Mouse (Mus musculus) embryonic facial prominence, embryonic 10.5 days (tissue): ENCODE results near the gene Nadk. TPM values are rescaled to one million over a fixed set of nuclear protein-coding genes. Genes with fewer than 3 reads are reported as not detected.
A peak's percentile ranks its signal among the peaks of the same experiment; 100 is the strongest.

ENCODE experiments used
- DNase-seq: peaks from one replicate; pipeline ENCODE4 v3.0.0-alpha.2; 2017; ENCODE audit warnings: low spot score
- H3K27ac ChIP-seq: fragments of 300-500 bp; sonication (generic); replicated peaks from 2 replicates; pipeline ENCODE4 v1.5.1; 2016; ENCODE audit warnings: mild to moderate bottlenecking
- H3K27me3 ChIP-seq: fragments of 300-500 bp; sonication (generic); replicated peaks from 2 replicates; pipeline ENCODE4 v1.6.1; 2016; ENCODE audit warnings: low read depth, mild to moderate bottlenecking; ENCODE audit not compliant: poor library complexity, severe bottlenecking
- H3K36me3 ChIP-seq: fragments of 300-500 bp; sonication (generic); replicated peaks from 2 replicates; pipeline ENCODE4 v1.6.1; 2016; ENCODE audit warnings: mild to moderate bottlenecking, moderate library complexity
- H3K4me1 ChIP-seq: fragments of 300-500 bp; sonication (generic); 2 replicates; pipeline ENCODE4 v1.6.1; 2016
- H3K4me3 ChIP-seq: fragments of 300-500 bp; sonication (generic); 2 replicates; pipeline ENCODE4 v1.5.1; 2016; ENCODE audit warnings: mild to moderate bottlenecking, moderate library complexity
- H3K9me3 ChIP-seq: fragments of 300-500 bp; sonication (generic); 2 replicates; pipeline ENCODE4 v1.6.1; 2016; ENCODE audit warnings: mild to moderate bottlenecking
- WGBS: fragments of 180-500 bp; shearing (Covaris S2); methylation state at CpG from one replicate; pipeline ENCODE4 v1.1.7; 2016; 5-methylcytosine and 5-hydroxymethylcytosine counted together
- polyA plus RNA-seq: library from polyadenylated mRNA; unstranded; fragments of >200 nt; fragmentation: Nextera tagmentation; extraction: Ambion mirVana; gene quantifications from 2 replicates; pipeline ENCODE4 v1.2.1, GENCODE M21; 2016

Nadk gene
- polyA plus RNA-seq = 108 and 109 TPM in 2 replicates

GRCm38 (mm10) chr4:155561661-155562442 is at the start of gene Nadk:
TSS of gene Nadk (plus strand) at chr4:155562378.
- DNase-seq = no peak
- peak within 1 kb of the TSS; percentile 70 for H3K4me3 ChIP-seq
- peaks cover 51% of the 10 kb centered on the region for H3K36me3 ChIP-seq
- H3K27ac ChIP-seq = peak within 1 kb of the TSS; percentile 91
- H3K4me1 ChIP-seq = peaks cover 45% of the 10 kb centered on the region
- 71% methylated on average over 7 of the region's 7 CpGs for WGBS
- H3K27me3 ChIP-seq = no peaks in the 10 kb centered on the region
- H3K9me3 ChIP-seq = no peaks in the 10 kb centered on the region

GRCm38 (mm10) chr4:155514810-155515209 is 47.4 kb upstream of the Nadk start:
- no peaks in the 10 kb centered on the region for H3K27me3 ChIP-seq
- no peaks in the 10 kb centered on the region for H3K9me3 ChIP-seq
- H3K4me1 ChIP-seq = no peaks in the 10 kb centered on the region
- no peak for DNase-seq
- H3K4me3 ChIP-seq = no peak overlapping the region
- no peak overlapping the region for H3K27ac ChIP-seq
- peaks cover 57% of the 10 kb centered on the region for H3K36me3 ChIP-seq
- WGBS = 93% methylated on average over 2 of the region's 2 CpGs

GRCm38 (mm10) chr4:155517948-155518517 is 44.1 kb upstream of the Nadk start:
- no peaks in the 10 kb centered on the region for H3K4me1 ChIP-seq
- H3K27me3 ChIP-seq = no peaks in the 10 kb centered on the region
- H3K36me3 ChIP-seq = peaks cover 57% of the 10 kb centered on the region
- WGBS = 86% methylated on average over 7 of the region's 7 CpGs
- DNase-seq = no peak
- H3K9me3 ChIP-seq = no peaks in the 10 kb centered on the region
- H3K4me3 ChIP-seq = no peak overlapping the region
- H3K27ac ChIP-seq = no peak overlapping the region

- Histone ChIP-seq H3K36me3 (peaks cover 56% of the 10 kb centered on the region), H3K9me3 (no peaks in the 10 kb centered on the region), H3K4me3 (no peak overlapping the region), H3K27ac (no peak overlapping the region), H3K27me3 (no peaks in the 10 kb centered on the region), H3K4me1 (no peaks in the 10 kb centered on the region)
- DNase-seq = no peak
- 73% methylated on average over 7 of the region's 7 CpGs for WGBS
These were observed 39.9 kb upstream of the Nadk start for GRCm38 (mm10) chr4:155522327-155522726.

GRCm38 (mm10) chr4:155525751-155526150 is 36.4 kb upstream of the Nadk start:
- Histone ChIP-seq H3K36me3 (peaks cover 74% of the 10 kb centered on the region), H3K27ac (no peak overlapping the region), H3K4me1 (no peaks in the 10 kb centered on the region), H3K27me3 (no peaks in the 10 kb centered on the region), H3K9me3 (no peaks in the 10 kb centered on the region), H3K4me3 (no peak overlapping the region)
- no peak for DNase-seq
- 89% methylated on average over 5 of the region's 5 CpGs for WGBS

GRCm38 (mm10) chr4:155529294-155529693 is 32.9 kb upstream of the Nadk start:
- no peak for DNase-seq
- 89% methylated on average over 3 of the region's 3 CpGs for WGBS
- no peaks in the 10 kb centered on the region for H3K4me1 ChIP-seq
- H3K9me3 ChIP-seq = no peaks in the 10 kb centered on the region
- no peak overlapping the region for H3K4me3 ChIP-seq
- H3K36me3 ChIP-seq = peaks cover 90% of the 10 kb centered on the region
- H3K27me3 ChIP-seq = no peaks in the 10 kb centered on the region
- no peak overlapping the region for H3K27ac ChIP-seq

- DNase-seq = no peak
- Histone ChIP-seq H3K27me3 (no peaks in the 10 kb centered on the region), H3K4me3 (no peak overlapping the region), H3K36me3 (peaks cover 96% of the 10 kb centered on the region), H3K4me1 (no peaks in the 10 kb centered on the region), H3K27ac (no peak overlapping the region), H3K9me3 (no peaks in the 10 kb centered on the region)
- 95% methylated on average over 7 of the region's 7 CpGs for WGBS
These were observed 12.2 kb upstream of the Nadk start for GRCm38 (mm10) chr4:155549993-155550392.

GRCm38 (mm10) chr4:155550446-155550845 is 11.7 kb upstream of the Nadk start:
- WGBS = 85% methylated on average over 2 of the region's 2 CpGs
- no peaks in the 10 kb centered on the region for H3K4me1 ChIP-seq
- no peaks in the 10 kb centered on the region for H3K9me3 ChIP-seq
- peaks cover 96% of the 10 kb centered on the region for H3K36me3 ChIP-seq
- no peak overlapping the region for H3K27ac ChIP-seq
- no peaks in the 10 kb centered on the region for H3K27me3 ChIP-seq
- H3K4me3 ChIP-seq = no peak overlapping the region
- no peak for DNase-seq

GRCm38 (mm10) chr4:155551073-155551472 is 11.1 kb upstream of the Nadk start:
- 96% methylated on average over 4 of the region's 4 CpGs for WGBS
- Histone ChIP-seq H3K4me1 (no peaks in the 10 kb centered on the region), H3K9me3 (no peaks in the 10 kb centered on the region), H3K4me3 (no peak overlapping the region), H3K36me3 (peaks cover 96% of the 10 kb centered on the region), H3K27me3 (no peaks in the 10 kb centered on the region), H3K27ac (no peak overlapping the region)
- no peak for DNase-seq

GRCm38 (mm10) chr4:155552917-155553532 is 9.2 kb upstream of the Nadk start:
- Histone ChIP-seq H3K36me3 (peaks cover 99% of the 10 kb centered on the region), H3K4me3 (no peak overlapping the region), H3K9me3 (no peaks in the 10 kb centered on the region), H3K27me3 (no peaks in the 10 kb centered on the region), H3K4me1 (no peaks in the 10 kb centered on the region), H3K27ac (no peak overlapping the region)
- 90% methylated on average over 6 of the region's 6 CpGs for WGBS
- no peak for DNase-seq

- DNase-seq = no peak
- 82% methylated on average over 4 of the region's 4 CpGs for WGBS
- no peaks in the 10 kb centered on the region for H3K27me3 ChIP-seq
- no peaks in the 10 kb centered on the region for H3K9me3 ChIP-seq
- no peaks in the 10 kb centered on the region for H3K4me1 ChIP-seq
- no peak overlapping the region for H3K4me3 ChIP-seq
- no peak overlapping the region for H3K27ac ChIP-seq
- H3K36me3 ChIP-seq = peaks cover 99% of the 10 kb centered on the region
These were observed 7.3 kb upstream of the Nadk start for GRCm38 (mm10) chr4:155554880-155555279.

GRCm38 (mm10) chr4:155555464-155555863 is 6.7 kb upstream of the Nadk start:
- H3K27ac ChIP-seq = no peak overlapping the region
- H3K4me1 ChIP-seq = no peaks in the 10 kb centered on the region
- peaks cover 99% of the 10 kb centered on the region for H3K36me3 ChIP-seq
- H3K9me3 ChIP-seq = no peaks in the 10 kb centered on the region
- no peaks in the 10 kb centered on the region for H3K27me3 ChIP-seq
- H3K4me3 ChIP-seq = no peak overlapping the region
- DNase-seq = no peak
- 82% methylated on average over 1 of the region's 1 CpGs for WGBS

GRCm38 (mm10) chr4:155559454-155559853 is 2.7 kb upstream of the Nadk start:
- H3K27ac ChIP-seq = no peak overlapping the region
- no peak overlapping the region for H3K4me3 ChIP-seq
- WGBS = 82% methylated on average over 6 of the region's 6 CpGs
- H3K4me1 ChIP-seq = peaks cover 29% of the 10 kb centered on the region
- no peak for DNase-seq
- no peaks in the 10 kb centered on the region for H3K27me3 ChIP-seq
- no peaks in the 10 kb centered on the region for H3K9me3 ChIP-seq
- H3K36me3 ChIP-seq = peaks cover 75% of the 10 kb centered on the region
